ENCODE assay signal across 9 mouse cellular contexts in genomic region chr2:59470326-59471031, GRCm38 (mm10). TPM values are rescaled to one million over a fixed set of nuclear protein-coding genes. Genes with fewer than 3 reads are reported as not detected.
DNase-seq lines count a peak whose midpoint lies in the region; ATAC-seq and TF ChIP-seq lines count a peak whose summit lies in the region.
"Had no signal": no experiment of that assay in that cellular context is flagged by ENCODE, and none has a peak within 500 bp of the region (broad histone marks: within the 10 kb centered on the region; RNA-seq: fewer than 3 reads in every experiment).

No protein-coding gene starts in this region.

- H3K27me3 ChIP-seq in midbrain, postnatal 0 days (ENCODE audit: insufficient read depth, low read length): no peaks in the 10 kb centered on the region
- H3K27me3 ChIP-seq in midbrain, embryonic 15.5 days (replicated peaks): no peaks in the 10 kb centered on the region
- H3K27me3 ChIP-seq in heart, embryonic 15.5 days: no peaks in the 10 kb centered on the region

- DNase-seq in adrenal gland, postnatal 25 days: peak; percentile 6
- no peak for DNase-seq in adrenal gland, adult 8-10 months
- DNase-seq in midbrain, postnatal 0 days (ENCODE audit: low spot score): no peak
- peak; percentile 40 for DNase-seq in lung, postnatal 14 days
- no peak for DNase-seq in left cerebral cortex, adult 9 months (ENCODE audit: low spot score in 2 of 2)

- no peak overlapping the region for H3K9ac ChIP-seq in midbrain, postnatal 0 days (replicated peaks; ENCODE audit: low read length, poor library complexity, severe bottlenecking)
- no peak overlapping the region for H3K9ac ChIP-seq in midbrain, embryonic 15.5 days
- no peak overlapping the region for H3K9ac ChIP-seq in heart, embryonic 15.5 days

- H3K27ac ChIP-seq in midbrain, postnatal 0 days (ENCODE audit: low read depth, low read length): peak overlapping the region; percentile 3; the same call in 1 of the 2 replicates
- H3K27ac ChIP-seq in midbrain, embryonic 15.5 days: no peak overlapping the region
- H3K27ac ChIP-seq in heart, embryonic 15.5 days: peak overlapping the region; percentile 36; the same call in 1 of the 2 replicates

- no peaks in the 10 kb centered on the region for H3K9me3 ChIP-seq in midbrain, postnatal 0 days (ENCODE audit: low read length)
- H3K9me3 ChIP-seq in midbrain, embryonic 15.5 days: no peaks in the 10 kb centered on the region
- H3K9me3 ChIP-seq in heart, embryonic 15.5 days (replicated peaks): no peaks in the 10 kb centered on the region

- ATAC-seq in midbrain, postnatal 0 days (ENCODE audit: low FRiP score): no peak
- no peak for ATAC-seq in midbrain, embryonic 15.5 days (replicated peaks)
- no peak for ATAC-seq in heart, embryonic 15.5 days (replicated peaks; ENCODE audit: insufficient number of reproducible peaks, insufficient read depth, low FRiP score, low read depth)
- no peak for ATAC-seq in erythroid progenitor cell, adult 5-6 weeks (replicated peaks; ENCODE audit: low FRiP score, poor library complexity, severe bottlenecking)

- H3K4me2 ChIP-seq in midbrain, postnatal 0 days (ENCODE audit: low read depth, low read length, poor library complexity, severe bottlenecking): no peak overlapping the region
- H3K4me2 ChIP-seq in midbrain, embryonic 15.5 days: no peak overlapping the region
- no peak overlapping the region for H3K4me2 ChIP-seq in heart, embryonic 15.5 days

- H3K4me1 ChIP-seq in midbrain, postnatal 0 days (ENCODE audit: insufficient read depth, low read length): no peaks in the 10 kb centered on the region
- H3K4me1 ChIP-seq in midbrain, embryonic 15.5 days: no peaks in the 10 kb centered on the region
- H3K4me1 ChIP-seq in heart, embryonic 15.5 days (replicated peaks): peaks cover 11% of the 10 kb centered on the region

- no peaks in the 10 kb centered on the region for H3K36me3 ChIP-seq in midbrain, postnatal 0 days (ENCODE audit: insufficient read depth, low read length)
- no peaks in the 10 kb centered on the region for H3K36me3 ChIP-seq in midbrain, embryonic 15.5 days (replicated peaks)
- no peaks in the 10 kb centered on the region for H3K36me3 ChIP-seq in heart, embryonic 15.5 days

- no peak for TF ChIP-seq CTCF in midbrain, postnatal 0 days (IDR thresholded peaks at IDR 0.05)

- no peak overlapping the region for H3K4me3 ChIP-seq in midbrain, postnatal 0 days (ENCODE audit: low read depth, low read length)
- H3K4me3 ChIP-seq in midbrain, embryonic 15.5 days: no peak overlapping the region
- no peak overlapping the region for H3K4me3 ChIP-seq in heart, embryonic 15.5 days

- 59% methylated on average over 11 of the region's 11 CpGs for WGBS in midbrain, postnatal 0 days
- WGBS in midbrain, embryonic 15.5 days: 63% methylated on average over 11 of the region's 11 CpGs
- 56% methylated on average over 11 of the region's 11 CpGs for WGBS in heart, embryonic 15.5 days

RNA-seq across cellular contexts. Expression of gene Dapl1, which starts 14.0 kb away (rescaled TPM):
- total RNA-seq in adrenal gland, postnatal 25 days (2021): 0.61 TPM in 1 of 2 replicates, not detected in the other
- not detected for total RNA-seq in adrenal gland, adult 8-10 months (2022)
- 0.85 TPM in 1 of 2 replicates, not detected in the other for total RNA-seq in midbrain, postnatal 0 days (2014; rRNA removed)
- polyA plus RNA-seq in midbrain, postnatal 0 days (2015; fragmentation: Nextera tagmentation; extraction: Ambion mirVana): 5.0 and 5.2 TPM in 2 replicates
- 0.86 and 1.3 TPM in 2 replicates for polyA plus RNA-seq in midbrain, embryonic 15.5 days (2015; fragmentation: Nextera tagmentation; extraction: Ambion mirVana)
- 1.8 and 2.9 TPM in 2 replicates for polyA plus RNA-seq in heart, embryonic 15.5 days (2015; fragmentation: Nextera tagmentation; extraction: Ambion mirVana)
- 4.0 TPM in 1 of 2 replicates, not detected in the other for total RNA-seq in erythroid progenitor cell, adult 5-6 weeks (2015; ENCODE audit: low replicate concordance)
- not detected in 2 replicates for total RNA-seq in erythroid progenitor cell, adult 5-6 weeks (2017; ENCODE audit: low replicate concordance)
- total RNA-seq: heart, postnatal 36 days had no signal

Comparison
In these comparisons a context has a peak if more than half of its experiments do, and no peak if none do; other contexts are left out.
1. DNase-seq: peak in adrenal gland, postnatal 25 days (single experiment) and lung, postnatal 14 days (single experiment); none in adrenal gland, adult 8-10 months (single experiment), midbrain, postnatal 0 days (single experiment) and left cerebral cortex, adult 9 months (0 of 2).